Mouse (Mus musculus): Measurements from ENCODE around the gene Phykpl.
A peak's percentile ranks its signal among the peaks of the same experiment; 100 is the strongest.
"Not testable (repeated sequence)": the region's sequence is repeated elsewhere in the genome, so short reads cannot be mapped to it uniquely, and the experiment has no call there.

Phykpl gene

GRCm38 (mm10) chr11:51619409-51620060 is 35.0 kb downstream of the Phykpl start, which contains the start of gene Nhp2:
Nhp2 (plus strand) TSS chr11:51619735.
- peak; percentile 93 for DNase-seq

GRCm38 (mm10) chr11:51620084-51620483 is 35.5 kb downstream of the Phykpl start:
- DNase-seq: no peak

GRCm38 (mm10) chr11:51621776-51622175 is 37.2 kb downstream of the Phykpl start:
- DNase-seq: no peak

GRCm38 (mm10) chr11:51622971-51623491 is 38.5 kb downstream of the Phykpl start:
- DNase-seq: peak; percentile 91

GRCm38 (mm10) chr11:51625187-51625820 is 40.7 kb downstream of the Phykpl start:
- no peak for DNase-seq

- peak; percentile 39 for DNase-seq
Observed at GRCm38 (mm10) chr11:51627425-51627824, 42.9 kb downstream of the Phykpl start.

GRCm38 (mm10) chr11:51627907-51628306 is 43.4 kb downstream of the Phykpl start:
- DNase-seq: no peak

GRCm38 (mm10) chr11:51629651-51630314 is 45.2 kb downstream of the Phykpl start:
- peak; percentile 78 for DNase-seq

GRCm38 (mm10) chr11:51632130-51632753 is 47.7 kb downstream of the Phykpl start:
- no peak for DNase-seq

GRCm38 (mm10) chr11:51633200-51633599 is 48.6 kb downstream of the Phykpl start:
- DNase-seq: not testable (repeated sequence)

GRCm38 (mm10) chr11:51633721-51634120 is 49.2 kb downstream of the Phykpl start:
- DNase-seq: no peak

GRCm38 (mm10) chr11:51635127-51635524 is 50.6 kb downstream of the Phykpl start:
- no peak for DNase-seq

GRCm38 (mm10) chr11:51635525-51636322 is 51.2 kb downstream of the Phykpl start, which contains the start of gene Rmnd5b:
Rmnd5b (minus strand) TSS chr11:51635896.
- DNase-seq: peak; percentile 97

- peak; percentile 73 for DNase-seq
Observed at GRCm38 (mm10) chr11:51636323-51636684, 51.7 kb downstream of the Phykpl start.

- no peak for DNase-seq
Observed at GRCm38 (mm10) chr11:51637971-51638414, 53.4 kb downstream of the Phykpl start.

- DNase-seq: no peak
Observed at GRCm38 (mm10) chr11:51638497-51638896, 53.9 kb downstream of the Phykpl start.

GRCm38 (mm10) chr11:51640748-51641147 is 56.2 kb downstream of the Phykpl start:
- DNase-seq: no peak

GRCm38 (mm10) chr11:51643202-51643601 is 58.6 kb downstream of the Phykpl start:
- no peak for DNase-seq

GRCm38 (mm10) chr11:51643761-51644160 is 59.2 kb downstream of the Phykpl start:
- no peak for DNase-seq

- no peak for DNase-seq
Observed at GRCm38 (mm10) chr11:51644217-51644616, 59.7 kb downstream of the Phykpl start.

GRCm38 (mm10) chr11:51645293-51645692 is 60.7 kb downstream of the Phykpl start:
- no peak for DNase-seq

GRCm38 (mm10) chr11:51646245-51646644 is 61.7 kb downstream of the Phykpl start:
- no peak for DNase-seq
